Mouse (Mus musculus): ENCODE data around the gene Atf6b. TPM values are rescaled to one million over a fixed set of nuclear protein-coding genes. Genes with fewer than 3 reads are reported as not detected.
A peak's percentile ranks its signal among the peaks of the same experiment; 100 is the strongest.

Atf6b gene
- polyA plus RNA-seq, 1 experiment, result not detected

DNA sequence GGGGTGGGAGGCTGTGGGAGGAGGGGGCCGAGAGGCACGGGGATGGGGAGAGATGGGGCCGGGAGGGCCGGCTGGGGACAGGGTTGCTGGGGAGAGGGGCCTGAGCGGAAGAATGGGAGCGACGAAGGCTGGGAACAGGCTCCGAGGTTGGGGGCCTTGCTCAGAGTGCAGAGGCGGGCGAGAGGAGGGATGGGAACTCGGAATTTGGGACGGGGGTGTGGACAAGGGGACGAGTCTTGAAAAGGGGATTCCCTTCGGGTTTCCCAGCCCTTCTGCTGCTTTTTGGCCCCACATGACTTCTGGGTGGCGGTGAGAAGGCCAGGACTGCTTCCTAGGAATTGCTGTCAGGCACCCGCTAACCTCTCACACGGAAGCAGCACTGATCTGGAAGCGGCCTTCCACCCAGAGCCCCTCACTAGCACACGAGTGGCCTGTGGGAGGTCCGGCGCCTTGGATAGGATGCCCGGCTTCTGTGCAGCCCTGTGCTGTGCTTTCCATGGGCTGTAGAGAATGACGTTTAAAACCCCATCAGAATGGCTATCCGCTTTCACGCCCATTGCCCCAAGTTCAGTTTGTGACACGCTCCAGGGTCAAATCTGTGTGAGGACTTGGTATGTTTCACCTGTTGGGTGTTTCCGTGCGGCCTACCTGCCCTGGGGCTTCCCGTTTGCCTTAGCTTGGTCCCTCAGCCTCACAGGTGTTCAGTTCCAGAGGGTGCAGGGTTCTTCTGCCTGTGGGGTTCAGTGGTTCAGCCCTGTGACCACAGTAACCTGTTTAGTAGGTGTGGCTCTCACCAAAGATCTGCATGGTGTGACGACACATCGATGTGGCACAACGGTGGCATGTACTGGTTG lies 40.5 kb upstream of the Atf6b start:
- WGBS, result 13% methylated on average over 32 of the region's 32 CpGs
- Histone ChIP-seq H3K27ac (ENCODE audit: insufficient read depth, low read depth, low read length) (no peak overlapping the region), H3K4me1 (ENCODE audit: control insufficient read depth, insufficient read depth, low read length) (peaks cover 25% of the 10 kb centered on the region), H3K4me3 (ENCODE audit: insufficient read depth, low read depth, low read length) (peak overlapping the region; percentile 61)
- no peak for TF ChIP-seq POLR2A (IDR thresholded peaks at IDR 0.05; ENCODE audit: insufficient read depth, low read depth, low read length)
- TF ChIP-seq CTCF (IDR thresholded peaks at IDR 0.05; ENCODE audit: insufficient read depth, low read depth, low read length), result no peak

DNA sequence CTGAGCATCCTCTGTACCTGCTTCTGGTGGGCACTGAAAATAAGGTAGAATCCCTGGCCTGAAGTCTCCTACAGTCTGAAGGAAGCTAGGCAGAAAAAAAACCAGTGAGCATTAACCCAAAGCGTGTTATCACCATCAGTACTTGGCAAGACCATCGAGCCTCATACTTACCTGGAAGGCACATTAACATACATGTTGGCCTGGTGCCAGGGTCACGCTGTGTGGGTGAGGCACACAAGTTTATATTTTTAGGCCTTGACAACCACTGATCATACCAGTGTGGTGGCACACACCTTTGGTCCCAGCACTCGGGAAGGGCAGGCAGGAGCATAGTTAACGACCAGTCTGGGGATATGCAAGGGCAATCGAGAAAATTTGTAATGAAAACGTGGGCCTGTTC lies 38.9 kb upstream of the Atf6b start:
- peaks cover 23% of the 10 kb centered on the region for H3K4me1 ChIP-seq (ENCODE audit: control insufficient read depth, insufficient read depth, low read length)
- no peak overlapping the region for H3K27ac ChIP-seq (ENCODE audit: insufficient read depth, low read depth, low read length)
- 67% methylated on average over 7 of the region's 7 CpGs for WGBS
- TF ChIP-seq POLR2A (IDR thresholded peaks at IDR 0.05; ENCODE audit: insufficient read depth, low read depth, low read length) (no peak), CTCF (IDR thresholded peaks at IDR 0.05; ENCODE audit: insufficient read depth, low read depth, low read length) (no peak)
- no peak overlapping the region for H3K4me3 ChIP-seq (ENCODE audit: insufficient read depth, low read depth, low read length)

DNA sequence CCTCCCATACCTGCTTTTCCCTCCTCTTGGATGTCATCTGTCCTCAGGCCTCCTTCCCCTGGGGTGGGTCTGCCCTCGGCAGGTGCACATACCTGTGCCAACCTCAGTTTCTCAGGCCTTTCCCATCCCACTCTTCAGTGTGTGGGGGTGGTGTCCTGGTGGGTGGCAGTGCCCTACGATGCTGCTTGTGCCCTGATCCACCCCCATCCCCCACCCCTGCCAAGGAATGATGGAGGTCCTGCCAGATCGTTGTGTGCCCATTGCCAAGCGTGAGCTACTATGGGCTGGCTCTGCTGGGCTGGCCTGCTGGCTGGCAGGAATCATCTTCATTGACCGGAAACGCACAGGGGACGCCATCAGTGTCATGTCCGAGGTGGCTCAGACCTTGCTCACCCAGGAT lies 35.9 kb upstream of the Atf6b start:
- no peak for TF ChIP-seq POLR2A (IDR thresholded peaks at IDR 0.05; ENCODE audit: insufficient read depth, low read depth, low read length)
- TF ChIP-seq CTCF (IDR thresholded peaks at IDR 0.05; ENCODE audit: insufficient read depth, low read depth, low read length), result no peak
- WGBS, result 79% methylated on average over 8 of the region's 8 CpGs
- Histone ChIP-seq H3K27ac (ENCODE audit: insufficient read depth, low read depth, low read length) (no peak overlapping the region), H3K4me3 (ENCODE audit: insufficient read depth, low read depth, low read length) (no peak overlapping the region), H3K4me1 (ENCODE audit: control insufficient read depth, insufficient read depth, low read length) (peaks cover 33% of the 10 kb centered on the region)

DNA sequence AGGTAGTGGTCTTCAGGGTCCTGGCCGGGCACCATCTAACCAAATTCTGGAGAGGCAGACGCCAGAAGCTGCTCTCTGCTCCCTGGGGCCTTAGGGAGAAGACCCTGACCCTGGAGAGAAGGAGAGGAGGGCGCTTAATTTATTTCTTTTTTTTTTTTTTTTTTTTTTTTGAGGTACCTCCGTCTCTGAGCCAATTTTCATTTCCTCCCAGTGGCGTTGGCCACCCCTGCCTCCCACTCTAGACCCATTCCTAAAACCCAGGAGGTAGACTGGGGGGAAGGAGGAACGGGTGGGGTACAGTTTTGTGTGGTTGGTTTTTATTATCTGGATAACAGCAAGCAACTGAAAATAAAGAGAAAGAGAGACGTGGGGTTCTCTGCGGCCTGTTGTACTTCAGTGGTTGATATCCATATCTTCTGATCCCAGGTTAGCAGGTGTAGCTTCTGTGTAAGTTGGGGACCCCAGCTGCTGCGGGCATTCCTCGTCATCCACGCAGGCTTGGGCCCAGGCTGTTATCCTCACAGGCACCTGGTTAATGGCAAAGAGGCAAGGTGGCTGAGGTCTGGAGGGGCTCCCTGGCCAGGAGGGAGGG lies 33.8 kb upstream of the Atf6b start:
- Histone ChIP-seq H3K27ac (ENCODE audit: insufficient read depth, low read depth, low read length) (no peak overlapping the region), H3K4me1 (ENCODE audit: control insufficient read depth, insufficient read depth, low read length) (peaks cover 25% of the 10 kb centered on the region), H3K4me3 (ENCODE audit: insufficient read depth, low read depth, low read length) (no peak overlapping the region)
- TF ChIP-seq CTCF (IDR thresholded peaks at IDR 0.05; ENCODE audit: insufficient read depth, low read depth, low read length) (no peak), POLR2A (IDR thresholded peaks at IDR 0.05; ENCODE audit: insufficient read depth, low read depth, low read length) (no peak)
- 76% methylated on average over 11 of the region's 11 CpGs for WGBS

DNA sequence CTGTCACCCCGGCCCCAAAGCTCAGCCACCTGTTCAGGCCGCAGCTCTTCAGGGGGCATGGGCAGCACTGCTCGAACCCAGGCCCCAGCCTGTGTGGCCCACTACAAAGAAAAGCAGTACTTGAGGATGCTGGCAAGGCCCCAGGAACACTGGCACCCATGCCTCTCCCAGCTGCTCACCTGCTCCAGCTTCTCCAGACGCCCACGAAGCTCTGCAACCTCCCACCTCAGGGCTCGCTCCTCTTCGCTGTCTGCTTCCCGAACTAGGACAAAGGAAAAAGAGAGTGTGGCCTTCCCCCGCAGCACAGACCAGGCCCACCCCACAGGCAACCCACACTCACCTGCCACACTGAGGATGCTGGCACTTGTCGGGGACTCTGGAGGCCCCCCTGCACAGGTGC lies 33.1 kb upstream of the Atf6b start:
- Histone ChIP-seq H3K4me1 (ENCODE audit: control insufficient read depth, insufficient read depth, low read length) (peaks cover 18% of the 10 kb centered on the region), H3K27ac (ENCODE audit: insufficient read depth, low read depth, low read length) (no peak overlapping the region), H3K4me3 (ENCODE audit: insufficient read depth, low read depth, low read length) (no peak overlapping the region)
- 58% methylated on average over 10 of the region's 10 CpGs for WGBS
- TF ChIP-seq POLR2A (IDR thresholded peaks at IDR 0.05; ENCODE audit: insufficient read depth, low read depth, low read length) (no peak), CTCF (IDR thresholded peaks at IDR 0.05; ENCODE audit: insufficient read depth, low read depth, low read length) (no peak)

DNA sequence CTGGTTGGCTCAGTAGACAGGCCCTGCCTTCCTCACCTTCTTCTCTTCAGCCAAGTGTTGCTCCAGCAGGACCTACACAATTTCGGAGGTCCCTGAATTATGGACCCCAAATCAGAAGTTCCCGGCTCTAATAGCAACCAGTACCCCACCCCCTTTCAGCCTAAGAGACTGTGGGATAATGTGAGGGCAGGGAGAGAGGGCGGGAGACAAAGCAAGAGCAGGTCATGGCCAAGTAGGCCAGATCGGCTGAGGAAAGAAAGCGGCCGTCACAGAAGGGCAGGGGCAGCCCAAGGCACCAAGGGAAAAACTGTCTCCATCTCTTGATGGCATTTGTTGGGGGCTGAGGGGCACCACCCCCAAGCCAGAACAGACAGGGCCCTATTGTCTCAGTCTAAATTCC lies 31.1 kb upstream of the Atf6b start, which contains the start of gene Egfl8:
Egfl8 (minus strand) TSS at position 101 of the 400 bp plus-strand sequence.
- Histone ChIP-seq H3K4me3 (ENCODE audit: insufficient read depth, low read depth, low read length) (no peak within 1 kb of the TSS), H3K27ac (ENCODE audit: insufficient read depth, low read depth, low read length) (peak within 1 kb of the TSS; percentile 26; the same call in 1 of the 2 replicates), H3K4me1 (ENCODE audit: control insufficient read depth, insufficient read depth, low read length) (peaks cover 17% of the 10 kb centered on the region)
- 56% methylated on average over 6 of the region's 6 CpGs for WGBS
- TF ChIP-seq CTCF (IDR thresholded peaks at IDR 0.05; ENCODE audit: insufficient read depth, low read depth, low read length) (no peak), POLR2A (IDR thresholded peaks at IDR 0.05; ENCODE audit: insufficient read depth, low read depth, low read length) (no peak)

DNA sequence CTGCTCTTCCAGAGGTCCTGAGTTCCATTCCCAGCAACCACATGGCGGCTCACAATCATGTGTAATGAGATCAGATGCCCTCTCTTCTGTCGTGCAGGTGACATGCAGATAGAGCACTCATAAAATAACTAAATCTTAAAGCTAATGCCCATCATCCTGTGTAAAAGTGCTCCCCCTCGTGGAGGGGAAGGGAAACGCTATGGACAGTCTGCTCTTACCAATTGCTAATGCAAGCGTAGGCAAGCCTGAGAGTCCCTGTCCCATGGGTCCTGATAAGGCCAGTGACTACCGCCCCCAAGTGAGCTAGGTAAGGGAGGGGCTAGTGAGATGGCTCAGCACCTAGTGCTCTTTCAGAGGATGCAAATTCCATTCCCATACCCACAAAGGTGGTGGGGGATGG lies 27.9 kb upstream of the Atf6b start:
- Histone ChIP-seq H3K4me3 (ENCODE audit: insufficient read depth, low read depth, low read length) (no peak overlapping the region), H3K27ac (ENCODE audit: insufficient read depth, low read depth, low read length) (no peak overlapping the region), H3K4me1 (ENCODE audit: control insufficient read depth, insufficient read depth, low read length) (peaks cover 14% of the 10 kb centered on the region)
- TF ChIP-seq POLR2A (IDR thresholded peaks at IDR 0.05; ENCODE audit: insufficient read depth, low read depth, low read length) (no peak), CTCF (IDR thresholded peaks at IDR 0.05; ENCODE audit: insufficient read depth, low read depth, low read length) (no peak)
- 21% methylated on average over 6 of the region's 6 CpGs for WGBS

DNA sequence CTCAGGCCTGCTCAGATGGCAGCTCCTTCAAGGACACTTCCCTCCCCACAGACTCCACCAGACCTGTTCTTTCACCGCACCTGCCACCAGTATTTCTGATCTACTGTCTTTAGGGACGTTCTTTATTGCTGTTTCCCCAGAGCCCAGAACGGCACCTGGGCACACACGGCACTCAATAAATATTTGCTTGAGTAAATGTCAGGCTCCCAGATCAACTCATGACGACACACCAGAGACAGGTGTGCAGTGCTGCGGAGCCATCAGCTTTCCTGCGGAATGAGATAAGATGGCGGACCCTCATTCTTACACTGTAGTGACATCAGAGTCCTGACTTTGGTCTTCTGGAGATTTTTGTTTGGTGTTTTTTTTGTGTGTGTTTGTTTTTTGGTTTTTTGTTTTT lies 25.9 kb upstream of the Atf6b start:
- WGBS, result 93% methylated on average over 8 of the region's 8 CpGs
- Histone ChIP-seq H3K4me1 (ENCODE audit: control insufficient read depth, insufficient read depth, low read length) (peaks cover 8% of the 10 kb centered on the region; the same call in 1 of the 2 replicates), H3K4me3 (ENCODE audit: insufficient read depth, low read depth, low read length) (no peak overlapping the region), H3K27ac (ENCODE audit: insufficient read depth, low read depth, low read length) (no peak overlapping the region)
- no peak for TF ChIP-seq CTCF (IDR thresholded peaks at IDR 0.05; ENCODE audit: insufficient read depth, low read depth, low read length)
- TF ChIP-seq POLR2A (IDR thresholded peaks at IDR 0.05; ENCODE audit: insufficient read depth, low read depth, low read length), result no peak

DNA sequence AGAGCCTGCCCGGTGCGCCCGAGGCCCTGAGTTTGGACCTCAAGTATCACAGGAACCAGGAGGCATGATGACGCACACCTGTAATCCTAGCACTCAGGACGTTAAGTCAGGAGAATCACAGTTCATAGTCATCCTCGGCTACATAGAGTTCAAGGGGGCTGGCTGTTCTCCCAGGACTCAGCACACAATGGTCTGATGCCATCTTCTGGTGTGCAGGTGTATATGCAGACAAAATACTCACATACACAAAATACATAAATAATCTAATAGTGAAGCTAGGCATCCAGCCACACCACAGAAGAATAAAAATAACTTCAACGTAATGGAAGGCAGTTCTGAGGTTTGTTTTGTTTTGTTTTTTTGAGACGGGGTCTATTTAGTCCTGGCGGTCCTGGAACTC lies 23.8 kb upstream of the Atf6b start:
- Histone ChIP-seq H3K27ac (ENCODE audit: insufficient read depth, low read depth, low read length) (no peak overlapping the region), H3K4me3 (ENCODE audit: insufficient read depth, low read depth, low read length) (no peak overlapping the region), H3K4me1 (ENCODE audit: control insufficient read depth, insufficient read depth, low read length) (peaks cover 17% of the 10 kb centered on the region)
- WGBS, result 77% methylated on average over 9 of the region's 9 CpGs
- no peak for TF ChIP-seq POLR2A (IDR thresholded peaks at IDR 0.05; ENCODE audit: insufficient read depth, low read depth, low read length)
- no peak for TF ChIP-seq CTCF (IDR thresholded peaks at IDR 0.05; ENCODE audit: insufficient read depth, low read depth, low read length)

Data from olfactory bulb, adult 2 months (tissue).